16 mouse cellular contexts compared by ENCODE assay signal in the genomic region with DNA sequence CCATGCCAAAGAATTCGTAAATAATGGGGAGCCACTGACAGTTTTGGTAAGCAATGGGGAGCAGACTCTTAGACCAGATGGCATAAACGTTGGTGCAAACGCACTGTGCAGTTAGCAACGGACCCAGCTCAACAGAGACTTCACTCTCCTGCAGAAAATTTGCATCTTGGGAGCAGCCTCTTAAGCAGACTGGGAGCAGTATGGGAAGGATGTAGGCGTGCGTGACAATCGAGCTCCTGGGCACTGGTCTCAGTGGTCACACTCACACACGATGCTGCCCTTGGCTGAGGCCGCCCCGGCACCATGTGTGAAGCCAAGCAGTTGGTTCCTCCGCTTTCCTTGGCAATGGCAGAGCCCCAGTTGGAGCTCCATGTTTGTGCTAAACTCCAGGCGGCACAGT.
DNase-seq lines count a peak whose midpoint lies in the region; ATAC-seq and TF ChIP-seq lines count a peak whose summit lies in the region.
"Had no signal": no experiment of that assay in that cellular context is flagged by ENCODE, and none has a peak within 500 bp of the region (broad histone marks: within the 10 kb centered on the region; RNA-seq: fewer than 3 reads in every experiment).

No protein-coding gene starts in this region.

- H3K27me3 ChIP-seq in forebrain, embryonic 14.5 days (replicated peaks; ENCODE audit: control insufficient read depth, insufficient read depth, low read length), result no peaks in the 10 kb centered on the region
- no peaks in the 10 kb centered on the region for H3K27me3 ChIP-seq in forebrain, embryonic 11.5 days (ENCODE audit: control insufficient read depth, insufficient read depth, low read length)
- no peaks in the 10 kb centered on the region for H3K27me3 ChIP-seq in liver, postnatal 0 days (ENCODE audit: insufficient read depth, low read length)
- H3K27me3 ChIP-seq: heart, embryonic 13.5 days; limb, embryonic 15.5 days; megakaryocyte, embryonic 14.5 days had no signal

- ATAC-seq in forebrain, embryonic 14.5 days, result peak; percentile 58
- no peak for ATAC-seq in forebrain, embryonic 11.5 days (replicated peaks; ENCODE audit: low FRiP score)
- ATAC-seq in liver, postnatal 0 days, result no peak

- TF ChIP-seq EP300 in liver, postnatal 0 days (IDR thresholded peaks at IDR 0.05; ENCODE audit: low read depth), result no peak

- no peak overlapping the region for H3K4me2 ChIP-seq in forebrain, embryonic 14.5 days (ENCODE audit: low read length)
- H3K4me2 ChIP-seq in forebrain, embryonic 11.5 days (ENCODE audit: low read depth, low read length, severe bottlenecking), result no peak overlapping the region
- no peak overlapping the region for H3K4me2 ChIP-seq in liver, postnatal 0 days (ENCODE audit: low read depth, low read length)
- H3K4me2 ChIP-seq: heart, embryonic 13.5 days; limb, embryonic 15.5 days had no signal

- peak; percentile 62 for DNase-seq in forebrain, embryonic 14.5 days (ENCODE audit: low spot score)
- DNase-seq in forebrain, embryonic 11.5 days (ENCODE audit: low spot score), result no peak
- peak; percentile 32 for DNase-seq in cerebellum, adult 8-10 months
- DNase-seq in layer of hippocampus, adult 2 months (ENCODE audit: low spot score in 2 of 2), result peak; percentile 56 to 59
- peak; percentile 43 to 64 for DNase-seq in right cerebral cortex, postnatal 10 days (ENCODE audit: low spot score in 2 of 2)
- DNase-seq in liver, postnatal 0 days, result no peak
- no peak for DNase-seq in yolk sac, embryonic 10.5 days (ENCODE audit: low spot score)
- DNase-seq in spleen, postnatal 4 days (ENCODE audit: low spot score in 2 of 2), result no peak
- DNase-seq: B cell, adult 2 months; embryo, embryonic 11 days; gastrocnemius, postnatal 14 days; kidney, adult 11 months had no signal

- no peak overlapping the region for H3K4me3 ChIP-seq in forebrain, embryonic 14.5 days (ENCODE audit: low read depth, low read length)
- no peak overlapping the region for H3K4me3 ChIP-seq in forebrain, embryonic 11.5 days (ENCODE audit: low read depth, low read length)
- no peak overlapping the region for H3K4me3 ChIP-seq in layer of hippocampus, adult 2 months
- no peak overlapping the region for H3K4me3 ChIP-seq in liver, postnatal 0 days (ENCODE audit: low read depth, low read length)
- H3K4me3 ChIP-seq: heart, embryonic 13.5 days; limb, embryonic 15.5 days; megakaryocyte, embryonic 14.5 days; myocyte had no signal

- H3K4me1 ChIP-seq in forebrain, embryonic 14.5 days (ENCODE audit: control insufficient read depth, insufficient read depth, low read length), result no peaks in the 10 kb centered on the region
- no peaks in the 10 kb centered on the region for H3K4me1 ChIP-seq in forebrain, embryonic 11.5 days (replicated peaks; ENCODE audit: control insufficient read depth, insufficient read depth, low read length)
- no peaks in the 10 kb centered on the region for H3K4me1 ChIP-seq in liver, postnatal 0 days (ENCODE audit: insufficient read depth)
- H3K4me1 ChIP-seq: megakaryocyte, embryonic 14.5 days had no signal

- H3K36me3 ChIP-seq in forebrain, embryonic 14.5 days (ENCODE audit: control insufficient read depth, insufficient read depth, low read length), result no peaks in the 10 kb centered on the region
- H3K36me3 ChIP-seq in forebrain, embryonic 11.5 days (ENCODE audit: control insufficient read depth, insufficient read depth, low read length), result no peaks in the 10 kb centered on the region
- H3K36me3 ChIP-seq in liver, postnatal 0 days (replicated peaks; ENCODE audit: insufficient read depth, low read length), result no peaks in the 10 kb centered on the region
- H3K36me3 ChIP-seq: heart, embryonic 13.5 days; limb, embryonic 15.5 days had no signal

- no peak overlapping the region for H3K9ac ChIP-seq in forebrain, embryonic 14.5 days (ENCODE audit: low read length)
- H3K9ac ChIP-seq in forebrain, embryonic 11.5 days (ENCODE audit: low read length), result no peak overlapping the region
- H3K9ac ChIP-seq in liver, postnatal 0 days (replicated peaks), result no peak overlapping the region
- H3K9ac ChIP-seq: heart, embryonic 13.5 days; limb, embryonic 15.5 days had no signal

- H3K27ac ChIP-seq in forebrain, embryonic 14.5 days (ENCODE audit: low read depth, low read length), result peak overlapping the region; percentile 35; the same call in 1 of the 2 replicates
- H3K27ac ChIP-seq in forebrain, embryonic 11.5 days (ENCODE audit: low read depth, low read length), result no peak overlapping the region
- peak overlapping the region; percentile 83 for H3K27ac ChIP-seq in layer of hippocampus, adult 2 months
- no peak overlapping the region for H3K27ac ChIP-seq in liver, postnatal 0 days (ENCODE audit: low read depth)
- H3K27ac ChIP-seq: heart, embryonic 13.5 days; limb, embryonic 15.5 days had no signal

- WGBS in forebrain, embryonic 14.5 days, result 73% methylated on average over 12 of the region's 12 CpGs
- WGBS in forebrain, embryonic 11.5 days, result 90% methylated on average over 12 of the region's 12 CpGs
- 77% methylated on average over 12 of the region's 12 CpGs for WGBS in liver, postnatal 0 days (ENCODE audit: insufficient replicate concordance)

- 0 out of 2 replicates have a peak, but pooled peaks cover 4% of the 10 kb centered on the region for H3K9me3 ChIP-seq in forebrain, embryonic 14.5 days (replicated peaks; ENCODE audit: control insufficient read depth, low read length)
- H3K9me3 ChIP-seq in forebrain, embryonic 11.5 days (ENCODE audit: control insufficient read depth, low read length), result no peaks in the 10 kb centered on the region
- no peaks in the 10 kb centered on the region for H3K9me3 ChIP-seq in liver, postnatal 0 days (ENCODE audit: low read length)
- H3K9me3 ChIP-seq: heart, embryonic 13.5 days; limb, embryonic 15.5 days had no signal

- no peak for TF ChIP-seq CTCF in layer of hippocampus, adult 2 months (conservative IDR thresholded peaks at IDR 0.05)
- TF ChIP-seq CTCF in liver, postnatal 0 days (IDR thresholded peaks at IDR 0.05; ENCODE audit: low read depth), result no peak

Comparison
In these comparisons a context has a peak if more than half of its experiments do, and no peak if none do; other contexts are left out.
1. DNase-seq: peak in forebrain, embryonic 14.5 days (single experiment), cerebellum, adult 8-10 months (single experiment), layer of hippocampus, adult 2 months (2 of 2) and right cerebral cortex, postnatal 10 days (2 of 2); none in forebrain, embryonic 11.5 days (single experiment), liver, postnatal 0 days (single experiment), yolk sac, embryonic 10.5 days (single experiment) and spleen, postnatal 4 days (0 of 2).
2. H3K27ac ChIP-seq: peak in forebrain, embryonic 14.5 days (single experiment) and layer of hippocampus, adult 2 months (single experiment); none in forebrain, embryonic 11.5 days (single experiment) and liver, postnatal 0 days (single experiment).